Mouse (Mus musculus): ENCODE results near the gene Neu3. TPM values are rescaled to one million over a fixed set of nuclear protein-coding genes. Genes with fewer than 3 reads are reported as not detected.

Gene Neu3
- polyA plus RNA-seq (2012; rRNA removed) = 0.82 and 1.3 TPM in 2 replicates

DNA sequence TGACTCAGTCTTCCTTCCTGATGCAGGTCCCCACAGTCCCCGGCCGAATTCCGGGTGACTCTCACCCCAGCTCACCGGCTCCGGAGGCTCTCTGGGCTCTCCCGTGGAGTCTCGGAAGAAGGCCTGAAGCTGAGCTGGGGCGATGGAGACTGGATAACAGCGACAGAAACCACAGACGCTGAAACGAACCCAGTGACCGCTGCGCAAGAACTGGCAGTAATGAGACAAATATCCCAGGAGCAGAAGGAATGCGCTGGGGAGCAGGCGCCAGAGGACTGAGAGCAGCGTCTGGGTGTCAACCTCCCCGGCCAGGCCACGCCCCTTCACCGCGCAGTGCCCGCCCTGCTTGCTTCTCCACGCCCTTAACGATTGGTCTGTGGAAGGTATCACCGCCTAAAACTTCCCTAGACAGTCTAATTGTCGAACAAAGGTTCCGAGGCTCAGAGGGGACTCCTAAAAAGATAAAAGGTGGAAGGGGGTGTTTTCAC is at the start of gene Neu3:
TSS of gene Neu3 (minus strand) at position 335 of the 488 bp plus-strand sequence.
- peak within 1 kb of the TSS; percentile 67 for H3K4me3 ChIP-seq (ENCODE audit: low read depth, low read length)
- peaks cover 13% of the 10 kb centered on the region; the same call in 1 of the 2 replicates for H3K4me1 ChIP-seq (ENCODE audit: control insufficient read depth, insufficient read depth, insufficient read length, low read length)
- no peaks in the 10 kb centered on the region for H3K36me3 ChIP-seq (ENCODE audit: control insufficient read depth, insufficient read depth, low read length)
- H3K27me3 ChIP-seq (ENCODE audit: control insufficient read depth, insufficient read depth, low read length) = no peaks in the 10 kb centered on the region
- WGBS = under 1% methylated on average over 26 of the region's 26 CpGs
- TF ChIP-seq CTCF (IDR thresholded peaks at IDR 0.05; ENCODE audit: extremely low read depth, insufficient read length, insufficient replicate concordance, low read depth, low read length) (no peak), POLR2A (IDR thresholded peaks at IDR 0.05; ENCODE audit: low read depth, low read length) (peak; percentile 64; the same call in 1 of the 2 replicates)
- H3K27ac ChIP-seq (ENCODE audit: insufficient read depth, low read depth, low read length) = peak within 1 kb of the TSS; percentile 65

- TF ChIP-seq POLR2A (IDR thresholded peaks at IDR 0.05; ENCODE audit: low read depth, low read length) (no peak), CTCF (IDR thresholded peaks at IDR 0.05; ENCODE audit: extremely low read depth, insufficient read length, insufficient replicate concordance, low read depth, low read length) (peak; percentile 90; the same call in 1 of the 2 replicates)
- WGBS = under 1% methylated on average over 3 of the region's 3 CpGs
Observed at GRCm38 (mm10) chr7:99876345-99876744, 48.1 kb upstream of the Neu3 start.

GRCm38 (mm10) chr7:99875891-99876290 is 47.7 kb upstream of the Neu3 start:
- WGBS = 57% methylated on average over 5 of the region's 5 CpGs
- Histone ChIP-seq H3K4me3 (ENCODE audit: low read depth, low read length) (no peak overlapping the region), H3K27ac (ENCODE audit: insufficient read depth, low read depth, low read length) (no peak overlapping the region), H3K27me3 (ENCODE audit: control insufficient read depth, insufficient read depth, low read length) (no peaks in the 10 kb centered on the region), H3K4me1 (ENCODE audit: control insufficient read depth, insufficient read depth, insufficient read length, low read length) (no peaks in the 10 kb centered on the region), H3K36me3 (ENCODE audit: control insufficient read depth, insufficient read depth, low read length) (no peaks in the 10 kb centered on the region)
- no peak for TF ChIP-seq CTCF (IDR thresholded peaks at IDR 0.05; ENCODE audit: extremely low read depth, insufficient read length, insufficient replicate concordance, low read depth, low read length)
- no peak for TF ChIP-seq POLR2A (IDR thresholded peaks at IDR 0.05; ENCODE audit: low read depth, low read length)

More at GRCm38 (mm10) chr7:99876345-99876744, 48.1 kb upstream of the Neu3 start:
- Histone ChIP-seq H3K36me3 (ENCODE audit: control insufficient read depth, insufficient read depth, low read length) (no peaks in the 10 kb centered on the region), H3K4me1 (ENCODE audit: control insufficient read depth, insufficient read depth, insufficient read length, low read length) (no peaks in the 10 kb centered on the region), H3K27ac (ENCODE audit: insufficient read depth, low read depth, low read length) (no peak overlapping the region), H3K4me3 (ENCODE audit: low read depth, low read length) (no peak overlapping the region), H3K27me3 (ENCODE audit: control insufficient read depth, insufficient read depth, low read length) (no peaks in the 10 kb centered on the region)

DNA sequence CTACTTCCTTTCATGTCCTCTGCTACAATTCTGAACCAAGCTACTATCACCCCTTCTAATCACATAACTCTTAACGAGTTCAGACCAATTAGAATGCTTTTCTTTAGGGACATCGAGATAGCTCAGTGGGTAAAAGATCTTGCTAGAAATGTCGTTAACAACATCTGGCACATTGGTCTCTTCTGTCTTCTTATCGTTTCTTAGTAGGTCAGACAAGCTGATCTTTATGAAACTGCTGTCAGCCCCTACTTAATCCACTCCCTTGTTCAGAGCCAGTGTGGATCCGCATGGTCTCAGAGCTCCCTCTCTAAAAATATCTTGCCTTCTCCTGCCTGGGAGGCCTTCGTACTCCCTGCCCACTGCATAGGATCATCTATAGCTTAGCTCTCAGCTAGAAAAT is 45.7 kb upstream of the Neu3 start:
- TF ChIP-seq CTCF (IDR thresholded peaks at IDR 0.05; ENCODE audit: extremely low read depth, insufficient read length, insufficient replicate concordance, low read depth, low read length) (no peak), POLR2A (IDR thresholded peaks at IDR 0.05; ENCODE audit: low read depth, low read length) (no peak)
- no peak overlapping the region for H3K27ac ChIP-seq (ENCODE audit: insufficient read depth, low read depth, low read length)
- H3K27me3 ChIP-seq (ENCODE audit: control insufficient read depth, insufficient read depth, low read length) = no peaks in the 10 kb centered on the region
- WGBS = 76% methylated on average over 6 of the region's 6 CpGs
- H3K36me3 ChIP-seq (ENCODE audit: control insufficient read depth, insufficient read depth, low read length) = no peaks in the 10 kb centered on the region
- no peaks in the 10 kb centered on the region for H3K4me1 ChIP-seq (ENCODE audit: control insufficient read depth, insufficient read depth, insufficient read length, low read length)
- no peak overlapping the region for H3K4me3 ChIP-seq (ENCODE audit: low read depth, low read length)

DNA sequence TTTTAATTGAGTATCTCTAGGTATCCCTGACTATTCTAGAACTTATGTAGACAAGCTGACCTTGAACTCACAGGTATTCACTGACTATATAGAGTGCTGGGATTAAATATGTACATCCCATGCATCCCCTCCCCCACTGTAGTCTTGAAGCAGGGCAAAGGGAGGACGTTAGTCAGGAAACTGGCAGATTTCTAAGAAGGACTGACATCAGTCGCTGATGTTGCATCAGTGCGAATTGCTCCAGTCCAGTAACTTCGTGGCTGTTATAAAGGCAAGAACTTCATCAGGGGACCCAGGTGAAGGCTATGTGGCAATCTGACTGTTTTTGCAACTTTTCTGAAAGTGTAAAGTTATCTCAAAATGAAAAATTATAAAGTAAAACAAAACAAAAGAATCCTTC is 41.1 kb upstream of the Neu3 start:
- no peaks in the 10 kb centered on the region for H3K4me1 ChIP-seq (ENCODE audit: control insufficient read depth, insufficient read depth, insufficient read length, low read length)
- no peak for TF ChIP-seq CTCF (IDR thresholded peaks at IDR 0.05; ENCODE audit: extremely low read depth, insufficient read length, insufficient replicate concordance, low read depth, low read length)
- TF ChIP-seq POLR2A (IDR thresholded peaks at IDR 0.05; ENCODE audit: low read depth, low read length) = no peak
- no peak overlapping the region for H3K27ac ChIP-seq (ENCODE audit: insufficient read depth, low read depth, low read length)
- no peaks in the 10 kb centered on the region for H3K36me3 ChIP-seq (ENCODE audit: control insufficient read depth, insufficient read depth, low read length)
- no peaks in the 10 kb centered on the region for H3K27me3 ChIP-seq (ENCODE audit: control insufficient read depth, insufficient read depth, low read length)
- H3K4me3 ChIP-seq (ENCODE audit: low read depth, low read length) = no peak overlapping the region
- WGBS = 55% methylated on average over 4 of the region's 4 CpGs

GRCm38 (mm10) chr7:99865219-99865618 is 37.0 kb upstream of the Neu3 start:
- WGBS = 57% methylated on average over 3 of the region's 3 CpGs
- H3K4me3 ChIP-seq (ENCODE audit: low read depth, low read length) = no peak overlapping the region
- no peaks in the 10 kb centered on the region for H3K4me1 ChIP-seq (ENCODE audit: control insufficient read depth, insufficient read depth, insufficient read length, low read length)

DNA sequence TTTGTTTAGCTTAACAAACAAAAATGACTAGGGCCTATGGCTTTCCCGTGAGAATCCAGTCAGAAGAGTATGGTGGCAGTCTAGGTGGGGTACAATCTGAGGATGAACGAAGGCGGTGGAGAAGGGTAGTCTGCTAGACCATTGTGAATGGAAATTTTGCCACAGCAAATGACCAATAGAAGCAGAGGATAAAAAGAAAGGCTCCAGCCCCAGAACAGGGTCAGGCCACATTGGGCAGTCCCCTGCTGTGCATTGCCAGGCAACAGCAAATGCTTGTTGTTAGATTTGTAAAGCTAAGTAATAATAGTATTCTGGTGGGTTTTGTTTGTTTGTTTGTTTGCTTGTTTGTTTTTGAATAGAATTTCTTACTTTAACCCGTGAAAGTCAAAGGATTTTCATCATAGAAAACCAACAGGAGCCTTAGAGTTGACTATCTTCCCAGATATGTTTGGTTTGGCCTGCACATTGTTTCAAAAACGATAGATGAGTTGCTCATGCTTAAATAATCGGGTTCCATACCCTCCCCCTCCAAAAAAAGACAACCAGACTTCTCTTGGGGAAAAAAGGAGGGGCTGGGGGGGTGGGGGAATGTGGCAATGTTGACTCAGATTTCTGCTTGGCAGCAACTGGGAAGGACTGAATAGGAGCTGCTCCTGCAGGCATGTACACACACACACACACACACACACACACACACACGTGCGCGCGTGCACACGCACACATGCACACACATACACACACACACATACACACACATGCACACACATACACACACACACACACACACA is 36.2 kb upstream of the Neu3 start:
- Histone ChIP-seq H3K27me3 (ENCODE audit: control insufficient read depth, insufficient read depth, low read length) (no peaks in the 10 kb centered on the region), H3K4me1 (ENCODE audit: control insufficient read depth, insufficient read depth, insufficient read length, low read length) (no peaks in the 10 kb centered on the region), H3K27ac (ENCODE audit: insufficient read depth, low read depth, low read length) (no peak overlapping the region), H3K36me3 (ENCODE audit: control insufficient read depth, insufficient read depth, low read length) (no peaks in the 10 kb centered on the region), H3K4me3 (ENCODE audit: low read depth, low read length) (no peak overlapping the region)
- TF ChIP-seq POLR2A (IDR thresholded peaks at IDR 0.05; ENCODE audit: low read depth, low read length) (no peak), CTCF (IDR thresholded peaks at IDR 0.05; ENCODE audit: extremely low read depth, insufficient read length, insufficient replicate concordance, low read depth, low read length) (no peak)
- WGBS = 68% methylated on average over 11 of the region's 11 CpGs

More at GRCm38 (mm10) chr7:99865219-99865618, 37.0 kb upstream of the Neu3 start:
- Histone ChIP-seq H3K27me3 (ENCODE audit: control insufficient read depth, insufficient read depth, low read length) (no peaks in the 10 kb centered on the region), H3K36me3 (ENCODE audit: control insufficient read depth, insufficient read depth, low read length) (no peaks in the 10 kb centered on the region), H3K27ac (ENCODE audit: insufficient read depth, low read depth, low read length) (no peak overlapping the region)
- TF ChIP-seq CTCF (IDR thresholded peaks at IDR 0.05; ENCODE audit: extremely low read depth, insufficient read length, insufficient replicate concordance, low read depth, low read length) (no peak), POLR2A (IDR thresholded peaks at IDR 0.05; ENCODE audit: low read depth, low read length) (no peak)
